Mouse (Mus musculus) megakaryocyte-erythroid progenitor cell, adult 5 weeks (primary cell): Measurements from ENCODE around the gene Gm9944. TPM values are rescaled to one million over a fixed set of nuclear protein-coding genes. Genes with fewer than 3 reads are reported as not detected.

ENCODE experiments used
- polyA plus RNA-seq: library from polyadenylated mRNA; stranded (reverse); fragments of >175 nt; gene quantifications from 2 replicates; pipeline ENCODE4 v1.2.3, GENCODE M21; 2012

Gm9944 gene
- polyA plus RNA-seq, result not detected in 2 replicates

DNA sequence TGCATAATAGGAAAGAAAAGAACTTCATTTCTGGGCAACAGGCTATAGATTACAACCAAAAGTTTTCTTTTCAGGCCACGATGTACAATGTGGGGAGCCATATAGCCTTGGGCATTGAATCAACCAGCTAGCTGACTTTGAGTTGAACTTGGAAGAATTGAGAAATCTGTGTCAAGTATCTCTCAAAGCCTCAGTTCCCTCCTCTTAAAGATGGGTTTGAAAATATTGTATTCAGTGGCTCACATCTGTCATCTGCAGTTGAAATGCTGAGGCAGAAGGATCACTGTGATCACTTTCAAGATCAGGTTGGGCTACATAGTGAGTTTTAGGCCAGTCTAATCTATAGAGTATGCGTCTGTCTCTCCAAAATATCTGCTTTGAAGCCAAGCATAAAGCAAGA, at the start of gene Gm9944:
Gm9944 (minus strand) TSS at position 101 of the 400 bp plus-strand sequence.

DNA sequence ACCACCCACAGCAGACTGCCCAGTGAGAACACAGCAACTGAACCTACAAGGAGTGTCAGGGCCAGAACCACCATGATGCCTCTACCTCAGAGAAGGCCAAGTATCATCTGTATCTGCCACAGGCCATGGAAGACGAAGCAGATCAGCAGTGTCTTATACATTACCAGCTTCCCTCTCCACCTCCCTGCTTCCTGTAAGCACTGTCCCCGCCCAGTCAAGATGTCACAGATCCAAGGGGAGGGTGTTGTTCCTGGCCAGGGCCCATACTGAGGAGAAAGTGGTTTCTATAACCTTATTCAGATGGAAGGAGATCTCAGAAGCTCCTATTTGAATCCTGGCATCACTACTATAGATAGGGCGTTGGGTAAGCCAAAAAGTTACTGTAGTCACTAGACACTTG, 10.5 kb upstream of the Gm9944 start, which contains the start of gene Aadacl3:
Aadacl3 (minus strand) TSS at position 101 of the 400 bp plus-strand sequence.

DNA sequence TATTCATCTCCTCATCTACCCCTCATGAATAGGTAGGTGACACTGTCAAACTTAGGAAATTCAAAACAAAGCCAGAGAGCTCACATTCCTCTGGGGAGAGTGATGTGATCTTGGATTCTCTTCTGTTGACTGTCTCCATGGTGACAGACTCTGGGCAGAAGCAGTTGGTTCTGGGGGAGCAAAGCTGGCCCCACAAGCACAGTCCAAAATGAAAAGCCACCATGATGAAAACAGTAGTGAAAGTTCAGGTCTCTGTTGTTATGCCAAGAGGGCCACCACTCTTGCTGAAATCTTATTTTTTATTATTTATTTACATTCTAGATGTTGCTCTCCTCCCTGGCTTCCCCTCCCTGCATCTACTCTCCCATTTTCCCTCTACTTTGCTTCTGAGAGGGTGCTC, 14.4 kb downstream of the Gm9944 start, which contains the start of gene 1700012P22Rik:
1700012P22Rik (minus strand) TSS at position 101 of the 400 bp plus-strand sequence.

DNA sequence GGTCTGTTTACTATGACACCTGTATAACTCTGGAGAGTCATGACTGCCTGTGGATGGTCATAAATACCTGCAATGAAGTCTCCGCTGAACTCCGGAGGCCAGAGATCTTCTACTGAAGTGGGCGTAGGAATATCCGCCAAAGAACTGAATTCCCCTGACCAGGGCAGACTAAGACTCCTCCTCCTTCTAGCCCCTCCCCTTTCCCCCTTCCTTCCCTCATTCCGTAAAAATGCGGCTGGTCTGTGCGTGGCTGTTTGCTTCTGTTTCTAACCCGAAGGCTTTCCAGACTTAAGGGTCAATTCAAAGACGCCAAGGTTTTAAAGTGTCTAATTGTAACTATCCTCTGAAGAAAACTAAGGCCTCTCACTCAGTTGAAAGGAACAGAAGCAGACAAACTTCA, 44.8 kb downstream of the Gm9944 start, which contains the start of gene Pramef12:
Pramef12 (minus strand) TSS at position 175 of the 400 bp plus-strand sequence.

Other genes with a start within 250 kb of the Gm9944 start
- gene C87977, start 240.0 kb downstream of the Gm9944 start, polyA plus RNA-seq, result not detected in 2 replicates
- gene Pramel5, start 172.8 kb downstream of the Gm9944 start, polyA plus RNA-seq, result not detected in 2 replicates
- gene Gm13128, start 123.1 kb downstream of the Gm9944 start, polyA plus RNA-seq, result not detected in 2 replicates
- gene Gm13119, start 95.4 kb downstream of the Gm9944 start, polyA plus RNA-seq, result not detected in 2 replicates
- gene Pramef20, start 75.4 kb downstream of the Gm9944 start, polyA plus RNA-seq, result not detected in 2 replicates
- gene Pramef12, start 44.9 kb downstream of the Gm9944 start, polyA plus RNA-seq, result not detected in 2 replicates
- not detected in 2 replicates for gene 1700012P22Rik, start 14.5 kb downstream of the Gm9944 start, polyA plus RNA-seq
- gene Aadacl3, start 10.4 kb upstream of the Gm9944 start, polyA plus RNA-seq, result not detected in 2 replicates
- not detected in 2 replicates for gene 9430007A20Rik, start 66.5 kb upstream of the Gm9944 start, polyA plus RNA-seq
- gene Gm13124, start 111.8 kb upstream of the Gm9944 start, polyA plus RNA-seq, result not detected in 2 replicates
- not detected in 2 replicates for gene Aadacl4, start 160.4 kb upstream of the Gm9944 start, polyA plus RNA-seq
- not detected in 2 replicates for gene Gm436, start 233.1 kb upstream of the Gm9944 start, polyA plus RNA-seq